Mouse (Mus musculus) urinary bladder, postnatal 36 days (tissue): ENCODE measurements around the gene Map2k6.
A peak's percentile ranks its signal among the peaks of the same experiment; 100 is the strongest.

Experiments used
- DNase-seq, 2 experiments: peaks; one replicate each; pipeline ENCODE4 v3.0.0; 2022; ENCODE audit warnings: low spot score in 2 of 2, mixed read lengths in 1 of 2

Map2k6 gene

DNA sequence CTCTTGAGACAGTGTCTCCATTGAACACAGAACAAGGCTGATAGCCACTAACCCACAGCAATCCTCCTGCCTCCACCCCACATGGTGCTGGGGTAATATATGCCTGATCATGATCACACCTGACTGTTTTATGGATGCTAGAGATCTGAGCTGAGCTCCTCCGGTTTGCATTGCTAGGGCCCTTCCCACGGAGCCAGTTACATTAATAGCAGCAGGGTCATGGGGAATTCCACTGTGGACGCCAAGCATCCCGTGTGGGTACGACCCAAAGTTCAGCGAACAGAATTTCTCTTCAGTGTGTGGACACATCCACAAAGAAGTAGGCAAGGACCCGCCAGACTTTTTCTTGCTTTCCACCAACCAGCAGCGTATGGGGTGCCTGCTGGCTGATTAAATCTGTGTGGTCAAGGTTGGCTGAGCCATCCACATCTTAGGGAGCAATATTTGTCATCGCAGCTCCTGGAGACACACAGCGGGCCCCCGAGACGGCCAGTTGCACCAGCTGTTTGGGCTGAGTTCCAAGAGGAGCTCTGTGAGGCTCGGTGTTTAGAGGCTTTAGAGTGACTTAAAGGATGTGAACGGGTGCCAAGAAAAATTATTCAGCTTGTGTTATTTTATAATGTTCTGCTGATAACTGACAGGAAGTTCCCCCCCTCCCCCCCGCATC is 51.3 kb downstream of the Map2k6 start:
- peak in 1 of 2 experiments; percentile 4 for DNase-seq

DNA sequence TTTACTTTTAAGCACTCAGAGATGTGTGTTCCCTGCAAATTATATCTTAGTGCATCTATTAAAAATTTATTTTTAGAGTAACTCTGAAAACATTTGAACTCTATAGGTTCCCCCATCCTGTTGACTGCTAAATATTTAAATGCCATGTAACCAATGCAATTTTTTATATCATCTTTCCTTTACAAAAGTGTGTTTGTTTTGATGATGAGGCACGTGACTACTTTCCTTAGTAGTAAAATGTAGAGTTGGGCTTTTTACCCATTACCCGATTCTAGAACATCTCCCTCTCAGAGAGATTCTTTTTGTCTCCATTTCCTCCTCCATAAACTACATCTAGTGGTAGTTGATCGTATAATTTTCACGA is 51.8 kb downstream of the Map2k6 start:
- DNase-seq = no peak

DNA sequence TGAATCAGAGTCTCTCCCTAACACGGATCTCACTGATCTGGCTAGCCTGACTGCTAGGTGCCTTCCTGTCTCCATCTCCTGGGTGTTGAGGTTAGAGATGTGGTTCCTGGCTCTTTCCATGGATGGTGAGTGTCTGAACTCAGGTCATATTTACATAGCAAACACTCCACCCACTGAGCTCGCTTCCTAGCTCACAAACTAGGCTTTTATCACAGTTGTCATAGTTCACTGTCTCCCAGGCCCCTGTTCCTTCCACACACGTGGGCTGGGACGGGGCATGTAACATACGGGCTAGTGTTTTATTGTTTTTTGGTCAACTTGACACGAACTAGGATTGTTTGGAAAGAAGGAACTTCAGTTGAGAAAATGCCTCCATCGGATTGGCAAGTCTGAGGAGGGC is 52.7 kb downstream of the Map2k6 start:
- DNase-seq = no peak

DNA sequence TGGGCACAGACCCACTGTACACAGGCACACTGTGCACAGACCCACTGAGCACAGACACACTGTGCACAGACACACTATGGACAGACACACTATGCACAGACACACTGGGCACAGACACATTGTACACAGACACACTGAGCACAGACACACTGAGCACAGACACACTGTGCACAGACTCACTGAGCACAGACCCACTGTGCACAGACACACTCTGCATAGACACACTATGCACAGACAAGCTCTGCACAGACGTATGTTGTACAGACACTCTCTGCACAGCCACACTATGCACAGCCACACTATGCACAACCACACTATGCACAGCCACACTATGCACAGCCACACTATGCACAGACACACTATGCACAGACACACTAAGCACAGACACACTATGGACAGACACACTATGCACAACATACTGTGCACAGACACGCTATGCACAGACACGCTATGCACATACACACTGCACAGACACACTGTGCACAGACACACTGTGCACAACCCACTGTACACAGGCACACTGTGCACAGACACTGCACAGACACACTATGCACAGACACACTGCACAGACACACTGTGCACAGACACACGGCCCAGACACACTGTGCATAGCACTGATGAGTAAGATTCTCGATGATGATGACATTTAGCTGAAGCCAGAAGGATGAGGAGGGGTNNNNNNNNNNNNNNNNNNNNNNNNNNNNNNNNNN is 54.7 kb downstream of the Map2k6 start:
- no peak for DNase-seq

DNA sequence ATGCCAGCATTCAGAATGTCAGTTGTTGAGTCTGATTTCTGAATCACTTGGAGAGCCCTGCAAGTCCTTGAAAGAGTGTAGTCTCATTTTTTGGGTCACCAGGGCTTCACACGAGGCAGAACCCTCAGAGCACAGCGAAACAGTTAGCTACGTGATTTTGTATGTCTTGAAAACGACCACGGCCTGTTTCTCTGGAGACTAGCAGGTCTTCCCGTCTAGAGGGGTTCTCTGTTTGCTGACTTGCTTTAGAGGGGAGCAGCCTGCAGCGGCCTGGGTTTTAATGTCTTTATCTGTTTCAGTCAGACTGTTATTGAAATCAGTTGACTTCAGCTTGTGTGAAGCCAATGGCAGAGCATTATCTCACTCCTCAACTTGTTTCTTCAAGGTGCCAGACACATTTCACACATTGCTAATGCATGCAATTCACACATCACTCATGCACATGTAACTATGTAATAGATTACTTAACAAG is 58.6 kb downstream of the Map2k6 start:
- DNase-seq = no peak

DNA sequence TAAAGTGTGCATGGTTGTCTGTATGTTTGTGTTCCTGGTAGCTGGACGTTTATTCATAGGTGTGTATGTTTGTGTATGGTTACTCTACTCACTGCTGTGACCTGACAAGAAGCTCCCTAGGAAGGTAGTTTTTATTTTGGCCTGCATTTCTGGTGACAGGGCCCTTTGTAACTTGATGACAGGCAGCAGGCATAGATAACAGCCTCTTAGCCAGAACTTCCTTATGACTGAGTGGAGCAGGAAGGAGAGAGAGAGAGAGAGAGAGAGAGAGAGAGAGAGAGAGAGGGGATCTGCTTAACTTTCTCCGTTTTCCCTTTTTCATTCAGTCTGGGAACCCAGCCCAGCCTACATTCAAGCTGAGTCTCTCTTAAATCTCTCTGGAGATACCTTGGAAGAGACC is 61.6 kb downstream of the Map2k6 start:
- DNase-seq = no peak

DNA sequence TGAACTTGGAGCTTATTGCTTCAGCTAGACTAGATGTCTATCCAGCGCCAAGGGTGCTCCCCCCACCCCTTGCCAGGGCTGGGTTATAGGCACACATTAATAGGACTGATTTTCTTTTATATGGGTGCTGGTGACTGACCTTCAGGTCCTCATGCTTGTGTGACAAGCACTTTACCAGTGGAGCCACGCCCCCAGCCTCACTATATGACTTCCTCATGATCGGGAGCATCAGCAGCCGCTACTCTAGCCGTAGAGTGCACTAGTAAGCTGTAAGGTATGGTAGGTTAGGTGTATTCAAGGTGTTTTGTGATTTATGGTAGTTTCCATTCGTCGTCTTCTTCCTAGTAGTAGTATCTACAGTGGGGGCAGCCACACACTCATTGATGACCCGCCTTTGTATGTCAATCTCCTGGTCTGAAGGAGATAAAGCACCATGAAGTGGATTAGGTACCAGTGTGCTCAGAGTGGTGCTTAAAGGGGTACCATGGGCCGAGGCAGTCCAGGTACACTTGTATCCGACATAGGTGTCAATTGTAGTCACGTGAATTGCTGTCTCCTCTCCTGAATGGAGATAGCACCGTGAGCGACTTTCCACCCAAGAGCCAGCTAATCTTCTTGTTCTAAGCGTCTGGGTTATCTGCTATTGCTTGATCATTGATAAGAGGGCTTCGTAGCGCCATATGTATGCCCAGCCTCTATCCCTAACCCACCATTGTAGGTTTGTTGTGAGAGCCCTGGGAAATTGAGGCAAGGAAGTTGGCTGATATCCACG is 62.8 kb downstream of the Map2k6 start:
- no peak for DNase-seq

DNA sequence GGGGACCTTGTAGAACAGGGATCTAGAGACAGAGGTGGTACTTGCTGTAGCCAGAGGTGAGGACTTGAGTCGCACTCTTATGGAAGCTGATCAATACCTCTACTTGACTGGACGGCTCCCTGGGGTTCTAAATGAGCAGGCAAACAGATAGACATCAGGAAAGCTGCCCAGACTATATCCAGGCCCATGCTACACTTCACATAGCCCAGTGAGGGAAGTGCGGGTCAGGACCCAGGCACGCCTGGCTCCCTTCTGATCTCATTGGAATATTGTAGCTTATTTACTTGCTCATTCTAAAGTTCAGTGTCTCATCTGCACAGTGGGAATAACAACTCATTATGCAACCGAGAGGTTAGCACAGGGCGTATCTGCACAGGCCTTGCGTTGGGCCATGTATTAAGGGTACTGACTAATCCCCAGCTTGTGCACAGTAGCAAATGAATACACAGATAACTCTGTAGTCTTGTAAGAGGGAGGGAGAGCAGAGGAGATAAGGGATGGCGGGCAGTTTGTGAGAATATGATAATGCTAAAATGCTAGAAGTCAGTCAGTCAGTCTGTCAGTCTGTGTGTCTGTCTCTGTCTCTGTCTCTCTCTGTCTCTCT is 64.2 kb downstream of the Map2k6 start:
- DNase-seq = no peak

DNA sequence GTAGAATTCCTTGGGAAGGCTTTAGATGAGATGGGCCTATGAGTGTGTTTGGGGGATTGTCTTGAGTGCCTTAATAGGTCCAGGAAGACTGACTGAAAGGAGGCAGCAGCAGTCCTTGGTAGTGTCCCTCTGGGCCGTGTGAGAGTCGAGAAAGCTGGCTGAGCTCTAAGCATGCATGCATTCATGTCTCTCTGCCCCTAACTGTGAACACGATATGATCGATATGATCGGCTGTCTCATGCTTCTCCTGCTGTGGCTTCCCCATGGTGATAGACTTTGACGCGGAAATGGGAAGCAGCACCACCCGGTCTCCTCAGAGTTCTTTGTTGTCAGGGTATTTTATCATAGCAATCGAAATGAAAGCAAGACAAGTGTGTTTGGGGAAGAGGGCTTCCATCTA is 64.9 kb downstream of the Map2k6 start:
- DNase-seq = no peak

DNA sequence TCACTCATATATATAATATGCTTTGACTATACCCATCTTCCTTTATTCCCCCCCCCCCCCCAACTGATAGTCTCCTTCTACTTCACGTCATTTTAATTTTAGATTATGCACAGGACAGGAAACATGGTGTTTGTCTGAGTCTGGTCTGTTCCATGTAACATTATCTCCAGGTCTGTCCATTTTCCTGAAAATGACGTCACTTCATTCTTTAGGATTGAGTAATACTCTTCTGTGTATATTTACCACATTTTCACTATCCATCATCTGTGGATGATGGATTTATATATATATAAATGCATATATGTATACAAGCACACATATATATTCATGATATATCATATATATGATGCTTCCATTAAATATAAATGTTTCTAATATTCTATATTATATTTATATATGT is 70.1 kb downstream of the Map2k6 start:
- DNase-seq = no peak

DNA sequence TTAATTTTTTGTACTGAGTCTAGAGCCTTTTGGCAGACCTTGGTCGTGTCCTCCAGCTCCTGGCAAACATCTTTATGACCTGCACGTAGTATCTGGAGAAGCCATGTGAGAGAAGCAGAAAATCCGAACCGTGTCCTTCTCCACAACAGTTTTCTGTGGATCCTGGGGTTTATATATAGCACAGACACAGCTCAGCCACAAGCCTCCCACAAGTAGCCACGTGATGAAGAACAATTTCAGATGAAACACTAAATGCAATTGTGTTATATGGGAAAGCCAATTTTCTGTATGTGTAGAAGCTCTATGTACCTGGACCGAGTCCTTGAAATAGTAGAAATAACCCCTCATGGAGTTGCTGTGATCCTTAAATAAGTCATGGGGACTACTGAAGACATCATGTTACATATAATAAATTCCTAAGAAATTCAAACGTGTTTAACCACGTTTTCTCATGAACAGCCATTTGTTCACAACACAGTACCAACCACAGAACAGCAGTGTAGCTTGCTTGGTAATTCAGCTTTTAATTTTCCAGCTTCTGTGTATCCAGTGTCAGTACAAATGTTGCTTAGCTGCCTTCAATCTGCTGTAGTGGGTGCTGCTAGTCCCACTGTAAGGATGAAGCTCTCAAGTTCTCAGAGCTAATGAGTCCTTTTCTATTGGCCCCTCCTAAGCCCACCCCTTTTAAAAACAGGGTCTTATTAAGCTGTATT is 71.8 kb downstream of the Map2k6 start:
- DNase-seq = no peak

DNA sequence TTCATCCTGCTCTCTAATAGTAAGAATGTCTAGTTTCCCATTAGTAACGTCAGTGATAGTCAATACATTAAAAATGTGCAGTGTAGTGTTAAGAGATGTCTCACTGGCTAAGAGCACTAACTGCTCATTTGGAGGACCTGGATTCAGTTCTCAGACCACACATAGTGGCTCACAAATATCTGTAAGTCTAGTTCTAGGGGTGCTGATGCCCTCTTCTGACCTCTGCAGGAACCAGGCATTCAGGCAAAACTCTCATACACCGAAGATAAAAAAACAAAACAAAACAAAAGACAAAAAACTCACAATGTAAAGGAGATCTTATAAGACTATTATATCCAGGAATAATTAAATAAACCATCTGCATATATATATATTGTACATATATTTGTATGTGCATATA is 72.4 kb downstream of the Map2k6 start:
- no peak for DNase-seq

DNA sequence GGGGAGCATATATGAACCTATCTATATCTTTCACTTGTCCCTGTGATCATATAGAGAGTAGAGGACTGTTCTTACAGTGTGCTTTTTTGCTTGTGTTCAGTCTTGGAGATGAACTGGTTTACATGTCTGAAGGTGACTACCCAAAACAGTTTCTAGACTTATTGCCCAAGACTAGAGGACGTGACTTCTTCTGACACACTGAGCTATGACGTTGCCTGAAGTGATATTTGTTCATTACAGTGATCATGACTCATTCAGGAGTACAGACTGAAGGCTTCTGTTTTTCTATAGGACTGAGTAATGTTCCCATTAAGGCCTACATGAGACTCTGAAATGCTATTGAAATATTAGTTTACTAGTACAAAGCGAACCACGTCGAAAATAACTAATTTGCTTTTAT is 73.2 kb downstream of the Map2k6 start:
- DNase-seq = no peak

DNA sequence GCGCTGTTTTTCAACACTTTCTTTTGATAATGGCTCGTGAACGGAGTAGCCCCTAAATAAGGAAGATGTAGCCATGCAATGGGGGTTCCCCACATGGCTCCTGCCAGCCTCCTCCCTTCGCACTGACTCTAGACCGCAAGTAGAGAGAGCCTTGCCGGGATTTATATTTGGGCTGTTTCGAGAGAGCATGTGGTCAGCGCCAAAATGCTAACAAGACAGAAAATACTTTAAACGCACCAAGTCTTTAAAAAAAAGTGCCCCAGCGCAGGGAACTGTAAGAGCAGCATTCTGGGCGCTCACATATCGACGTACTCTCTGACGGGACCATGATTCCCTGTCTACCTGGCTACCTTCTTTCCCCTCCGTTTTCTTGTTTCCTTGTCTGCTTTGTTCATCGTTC is 74.6 kb downstream of the Map2k6 start:
- DNase-seq = no peak

DNA sequence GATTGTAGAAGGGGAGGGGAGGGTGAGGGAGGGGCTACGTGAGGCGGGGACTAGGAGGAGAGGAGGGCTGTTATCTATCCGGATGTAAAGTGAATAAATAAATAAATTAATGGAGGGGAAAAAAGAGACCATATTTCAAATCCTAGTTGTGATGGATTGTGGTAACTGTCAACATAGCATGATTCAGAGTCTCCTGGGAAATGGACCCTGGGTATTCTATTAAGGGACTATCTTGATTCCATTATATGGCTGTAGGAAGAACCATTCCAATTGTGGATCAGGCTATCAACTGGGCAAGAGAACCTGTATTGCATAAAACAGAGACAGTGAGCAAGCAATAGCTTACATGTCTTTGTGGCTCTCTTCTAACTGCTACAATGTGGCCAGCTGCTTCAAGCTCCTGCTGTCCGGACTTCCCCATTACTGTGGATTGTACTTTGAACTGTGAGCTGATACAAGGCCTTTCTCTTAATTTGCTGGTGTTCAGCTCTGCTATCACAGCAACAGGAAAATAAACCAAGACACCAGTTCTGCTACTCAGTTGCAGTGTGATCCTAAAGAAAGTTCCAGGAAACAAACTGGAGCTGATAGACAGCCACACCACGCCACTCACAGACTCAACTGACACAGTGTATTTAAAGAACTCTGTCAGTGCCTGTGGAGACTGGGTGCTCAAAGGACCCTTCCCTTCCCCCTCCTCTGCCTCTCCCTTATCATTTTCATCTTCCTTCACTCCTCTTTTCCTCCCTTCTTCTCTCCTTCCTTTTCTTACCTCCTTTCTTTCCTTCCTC is 77.6 kb downstream of the Map2k6 start:
- DNase-seq = no peak

DNA sequence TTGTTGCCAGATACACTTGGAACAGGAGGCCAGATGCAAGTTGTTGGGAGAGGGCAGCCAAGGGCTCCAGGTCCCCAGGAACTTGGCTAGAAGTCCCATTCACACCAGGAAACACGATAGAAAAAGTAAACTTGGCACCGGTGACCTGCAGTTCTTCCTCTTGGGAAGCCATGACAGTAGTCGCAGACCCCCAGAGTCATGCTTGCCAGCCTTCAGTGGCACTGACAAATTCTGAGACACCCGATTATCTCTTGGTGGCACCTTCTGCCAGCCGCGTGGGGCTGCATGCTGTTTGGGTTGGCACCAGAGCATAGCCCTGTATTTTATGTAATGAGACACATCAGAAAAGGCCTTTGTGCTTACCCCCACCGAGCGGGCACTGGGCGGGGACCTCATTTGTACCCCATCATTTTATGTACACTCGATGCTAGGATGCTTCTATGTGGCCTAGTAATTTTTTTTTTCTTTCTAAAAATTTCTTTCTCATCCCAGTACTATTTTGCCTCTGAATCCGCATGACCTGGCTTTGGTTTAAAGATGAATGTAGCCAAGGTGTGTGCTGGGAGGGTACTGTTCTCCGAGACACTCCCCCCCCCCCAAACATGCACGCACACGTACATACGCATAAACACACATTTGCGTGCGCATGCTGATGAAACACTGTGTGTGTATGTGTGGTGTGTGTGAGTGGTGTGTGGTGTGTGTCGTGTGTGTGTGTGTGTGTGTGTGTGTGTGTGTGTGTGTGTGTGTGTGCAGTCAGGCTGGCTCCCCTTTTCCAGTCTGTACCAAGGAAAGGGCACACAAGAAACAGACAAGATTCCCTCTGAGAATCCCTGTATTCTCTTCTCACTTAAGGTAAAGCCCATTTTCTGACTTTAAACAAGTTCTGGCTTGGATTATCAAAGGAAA is 79.3 kb downstream of the Map2k6 start:
- DNase-seq = no peak

DNA sequence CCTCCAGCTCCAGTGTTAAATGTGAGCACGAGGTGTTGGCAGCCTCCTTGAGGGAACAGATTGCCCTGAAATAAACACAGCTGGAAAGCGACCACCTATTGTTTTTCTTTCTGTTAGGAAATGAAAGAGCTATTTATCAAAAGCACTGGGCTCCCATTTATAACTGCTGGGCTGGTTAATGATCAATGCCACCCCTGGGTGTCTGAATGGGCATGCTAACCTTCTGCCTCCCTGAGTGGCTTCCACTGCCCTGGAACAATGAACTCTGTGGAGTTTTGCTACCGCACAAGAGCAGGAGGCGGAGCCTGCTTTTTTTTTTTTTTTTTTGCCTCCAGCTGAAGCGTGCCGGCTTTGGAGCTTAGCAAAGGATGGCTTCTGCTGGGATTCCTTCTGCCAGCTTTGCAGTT is 80.1 kb downstream of the Map2k6 start:
- no peak for DNase-seq

DNA sequence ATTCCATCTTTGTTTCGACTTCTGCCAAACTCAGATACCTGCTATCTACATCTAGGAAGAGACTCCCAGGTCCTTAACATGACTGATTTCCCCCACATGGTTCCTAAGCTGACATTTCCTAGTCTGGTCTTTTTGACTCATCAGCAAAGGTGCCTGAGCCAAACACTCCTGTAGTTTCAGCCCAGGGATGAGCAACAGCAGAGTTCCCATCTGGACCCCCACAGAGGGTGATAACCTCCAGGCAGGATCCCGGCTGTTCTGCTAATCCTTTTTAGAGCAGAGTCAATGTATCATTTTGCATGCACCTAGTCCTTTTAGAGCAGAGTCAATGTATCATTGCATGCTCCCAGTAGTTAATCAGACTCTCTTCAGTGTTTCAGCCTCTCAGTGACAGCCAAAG is 82.5 kb downstream of the Map2k6 start:
- DNase-seq = no peak

DNA sequence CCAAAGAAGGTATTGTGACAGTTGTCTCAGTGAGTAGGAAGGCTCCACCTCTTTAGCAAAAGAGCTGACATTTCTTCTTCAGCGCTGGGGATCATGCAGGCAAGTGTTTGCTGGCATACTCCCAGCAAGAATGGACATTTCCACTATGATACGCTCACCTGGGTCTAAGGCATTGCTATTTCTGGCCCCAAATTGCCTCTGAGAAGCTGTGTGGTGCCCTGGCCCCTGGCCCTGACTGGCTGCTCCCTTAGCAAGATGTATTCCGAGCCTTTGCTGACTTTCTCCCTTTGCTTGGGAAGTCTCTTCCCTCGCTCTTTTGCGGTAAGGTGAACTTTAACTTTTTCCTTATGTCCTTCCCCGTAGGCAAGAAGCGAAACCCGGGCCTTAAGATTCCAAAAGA is 83.3 kb downstream of the Map2k6 start:
- DNase-seq = no peak

DNA sequence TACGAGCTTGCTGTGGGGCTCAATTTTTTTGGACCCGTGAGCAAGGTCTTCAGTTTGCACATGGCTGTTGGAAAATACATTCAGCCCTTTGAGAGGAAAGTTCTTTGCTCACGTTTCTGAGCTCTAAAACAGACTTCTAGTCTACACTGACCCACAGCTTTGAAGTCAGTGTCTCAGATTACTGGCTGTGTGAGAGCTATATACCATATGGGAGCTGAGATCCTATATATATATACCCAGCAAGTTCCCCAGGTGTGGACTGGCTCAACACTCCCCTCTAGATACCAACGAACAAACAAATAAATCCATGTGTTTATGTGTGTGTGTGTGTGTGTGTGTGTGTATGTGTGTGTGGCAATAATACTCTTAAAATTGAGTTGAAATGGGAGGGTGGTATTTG is 83.7 kb downstream of the Map2k6 start:
- no peak for DNase-seq
